Mouse (Mus musculus): ENCODE results near the gene Vmn1r167. TPM values are rescaled to one million over a fixed set of nuclear protein-coding genes. Genes with fewer than 3 reads are reported as not detected.

The Vmn1r167 gene
- polyA plus RNA-seq (2017; shearing (Covaris generic)): not detected

DNA sequence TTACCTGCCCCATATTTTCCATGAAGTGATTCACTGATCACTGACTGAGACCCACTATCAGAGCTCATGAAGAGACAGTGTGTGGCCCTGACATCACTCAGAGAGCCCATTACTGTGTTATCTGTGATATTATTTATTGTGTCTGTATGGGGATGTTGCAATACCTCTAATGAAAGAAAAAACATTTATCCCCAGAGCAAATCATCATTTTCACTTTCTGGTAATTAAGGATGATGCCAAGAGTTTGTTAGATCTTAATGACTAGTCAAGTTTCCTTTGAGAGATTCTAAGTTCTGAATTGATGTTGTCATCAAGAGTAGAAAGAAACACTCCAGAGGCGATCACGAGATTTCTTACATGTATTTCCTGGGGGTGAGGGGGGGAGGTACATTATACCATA lies at the start of gene Vmn1r167:
TSS of gene Vmn1r167 (minus strand) at position 101 of the 400 bp plus-strand sequence.

DNA sequence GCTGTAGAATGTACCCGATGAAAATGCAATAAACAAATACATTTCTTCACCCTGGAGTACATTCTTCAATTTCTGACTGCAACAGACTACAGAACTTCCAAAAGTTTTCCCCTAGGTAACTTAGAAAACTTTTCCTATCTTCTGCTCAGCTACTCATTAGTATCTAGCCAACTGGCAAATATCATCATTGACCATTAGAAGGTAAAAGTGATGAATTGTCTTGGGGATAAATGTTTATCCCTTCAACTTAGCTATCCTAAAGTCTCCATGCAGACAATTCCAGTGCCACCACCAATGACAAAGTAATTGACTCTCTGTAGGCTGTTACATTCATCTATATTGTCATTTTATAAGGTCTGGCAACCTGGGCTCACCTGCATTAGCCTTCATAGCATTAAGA lies 32.4 kb upstream of the Vmn1r167 start, which contains the start of gene Vmn1r168:
TSS of gene Vmn1r168 (plus strand) at position 301 of the 400 bp plus-strand sequence.

Other genes starting within 250 kb of the Vmn1r167 start
- not detected for gene Gm6902, start 228.3 kb downstream of the Vmn1r167 start, polyA plus RNA-seq (2017; shearing (Covaris generic))
- not detected for gene Nlrp4e, start 206.0 kb downstream of the Vmn1r167 start, polyA plus RNA-seq (2017; shearing (Covaris generic))
- not detected for gene Nlrp5, start 121.3 kb downstream of the Vmn1r167 start, polyA plus RNA-seq (2017; shearing (Covaris generic))
- not detected for gene Vmn1r168, start 32.5 kb upstream of the Vmn1r167 start, polyA plus RNA-seq (2017; shearing (Covaris generic))
- gene Vmn1r169, start 68.3 kb upstream of the Vmn1r167 start, polyA plus RNA-seq (2017; shearing (Covaris generic)): not detected
- gene Vmn1r170, start 99.0 kb upstream of the Vmn1r167 start, polyA plus RNA-seq (2017; shearing (Covaris generic)): not detected
- not detected for gene Vmn1r171, start 123.5 kb upstream of the Vmn1r167 start, polyA plus RNA-seq (2017; shearing (Covaris generic))
- not detected for gene Vmn1r172, start 151.1 kb upstream of the Vmn1r167 start, polyA plus RNA-seq (2017; shearing (Covaris generic))
- not detected for gene Vmn1r173, start 193.5 kb upstream of the Vmn1r167 start, polyA plus RNA-seq (2017; shearing (Covaris generic))
- gene Vmn1r174, start 245.1 kb upstream of the Vmn1r167 start, polyA plus RNA-seq (2017; shearing (Covaris generic)): not detected